Mouse (Mus musculus) spleen, postnatal 4 days (tissue): ENCODE results near the gene Cpe.
A peak's percentile ranks its signal among the peaks of the same experiment; 100 is the strongest.

Experiments
- DNase-seq, 2 experiments: peaks; one replicate each; pipeline ENCODE4 v3.0.0; 2022; ENCODE audit warnings: low spot score in 2 of 2

The Cpe gene

GRCm38 (mm10) chr8:64692651-64693201 is at the start of gene Cpe:
Cpe (minus strand) TSS chr8:64693054.
- DNase-seq: peak; percentile 15 to 62

- no peak for DNase-seq
Measured at GRCm38 (mm10) chr8:64740547-64741211, 47.8 kb upstream of the Cpe start.

- DNase-seq: no peak
Measured at GRCm38 (mm10) chr8:64738916-64739315, 46.1 kb upstream of the Cpe start.

GRCm38 (mm10) chr8:64736767-64737323 is 44.0 kb upstream of the Cpe start:
- DNase-seq: no peak

GRCm38 (mm10) chr8:64735161-64735560 is 42.3 kb upstream of the Cpe start:
- DNase-seq: no peak

- DNase-seq: peak; percentile 93 to 95
Measured at GRCm38 (mm10) chr8:64733271-64733943, 40.6 kb upstream of the Cpe start, which contains the start of gene Msmo1. Msmo1 (minus strand) TSS chr8:64733792.

GRCm38 (mm10) chr8:64732596-64732995 is 39.7 kb upstream of the Cpe start:
- DNase-seq: no peak

- no peak for DNase-seq
Measured at GRCm38 (mm10) chr8:64728156-64728555, 35.3 kb upstream of the Cpe start.

- DNase-seq: no peak
Measured at GRCm38 (mm10) chr8:64726190-64726695, 33.4 kb upstream of the Cpe start.

GRCm38 (mm10) chr8:64723206-64723605 is 30.4 kb upstream of the Cpe start:
- DNase-seq: no peak

- no peak for DNase-seq
Measured at GRCm38 (mm10) chr8:64717868-64718267, 25.0 kb upstream of the Cpe start.

- no peak for DNase-seq
Measured at GRCm38 (mm10) chr8:64712499-64712898, 19.6 kb upstream of the Cpe start.

GRCm38 (mm10) chr8:64711544-64711943 is 18.7 kb upstream of the Cpe start:
- DNase-seq: no peak

- DNase-seq: no peak
Measured at GRCm38 (mm10) chr8:64707481-64707880, 14.6 kb upstream of the Cpe start.

- no peak for DNase-seq
Measured at GRCm38 (mm10) chr8:64703191-64703590, 10.3 kb upstream of the Cpe start.

GRCm38 (mm10) chr8:64691591-64692401 is 1.1 kb downstream of the Cpe start:
- no peak for DNase-seq

- DNase-seq: no peak
Measured at GRCm38 (mm10) chr8:64690845-64691244, 2.0 kb downstream of the Cpe start.

GRCm38 (mm10) chr8:64690306-64690705 is 2.5 kb downstream of the Cpe start:
- no peak for DNase-seq

GRCm38 (mm10) chr8:64688741-64689140 is 4.1 kb downstream of the Cpe start:
- no peak for DNase-seq

- no peak for DNase-seq
Measured at GRCm38 (mm10) chr8:64688161-64688560, 4.7 kb downstream of the Cpe start.

- DNase-seq: no peak
Measured at GRCm38 (mm10) chr8:64682501-64682900, 10.4 kb downstream of the Cpe start.

- no peak for DNase-seq
Measured at GRCm38 (mm10) chr8:64676381-64676780, 16.5 kb downstream of the Cpe start.
